Mouse (Mus musculus) hindbrain, embryonic 11.5 days (tissue): ENCODE results near the gene Cramp1l. TPM values are rescaled to one million over a fixed set of nuclear protein-coding genes. Genes with fewer than 3 reads are reported as not detected.
"Not testable (repeated sequence)": the region's sequence is repeated elsewhere in the genome, so short reads cannot be mapped to it uniquely, and the experiment has no call there.

ENCODE experiments used
- ATAC-seq: fragments of 200-750 bp; cut with Nextera tagmentation; 2 replicates; pipeline ENCODE4 v1.8.0; 2017; ENCODE audit warnings: mild to moderate bottlenecking, moderate TSS enrichment, moderate library complexity; ENCODE audit not compliant: low FRiP score
- DNase-seq: peaks from one replicate; pipeline ENCODE4 v3.0.0-alpha.2; 2015; ENCODE audit warnings: low spot score
- H3K27ac ChIP-seq: fragments of 300-500 bp; sonication (generic); 2 replicates; pipeline ENCODE4 v1.5.1; 2014; ENCODE audit warnings: mild to moderate bottlenecking, low read depth, low read length
- H3K27me3 ChIP-seq: fragments of 300-500 bp; sonication (generic); 2 replicates; pipeline ENCODE4 v1.6.1; 2014; ENCODE audit warnings: mild to moderate bottlenecking, low read length, moderate library complexity, mixed read lengths; ENCODE audit not compliant: control insufficient read depth, insufficient read depth
- H3K36me3 ChIP-seq: fragments of 300-500 bp; sonication (generic); 2 replicates; pipeline ENCODE4 v1.6.1; 2014; ENCODE audit warnings: mild to moderate bottlenecking, low read length, moderate library complexity, mixed read lengths; ENCODE audit not compliant: control insufficient read depth, insufficient read depth
- H3K4me1 ChIP-seq: fragments of 300-500 bp; sonication (generic); replicated peaks from 2 replicates; pipeline ENCODE4 v1.6.1; 2014; ENCODE audit warnings: low read length, mixed read lengths; ENCODE audit not compliant: control insufficient read depth, insufficient read depth
- H3K4me2 ChIP-seq: fragments of 300-500 bp; sonication (generic); replicated peaks from 2 replicates; pipeline ENCODE4 v1.6.1; 2014; ENCODE audit warnings: mild to moderate bottlenecking, low read depth, low read length
- H3K4me3 ChIP-seq: fragments of 300-500 bp; sonication (generic); 2 replicates; pipeline ENCODE4 v1.5.1; 2014; ENCODE audit warnings: low read depth, low read length
- H3K9ac ChIP-seq: fragments of 300-500 bp; sonication (generic); 2 replicates; pipeline ENCODE4 v1.6.1; 2014; ENCODE audit warnings: low read depth, low read length
- H3K9me3 ChIP-seq: fragments of 300-500 bp; sonication (generic); 2 replicates; pipeline ENCODE4 v1.6.1; 2016; ENCODE audit warnings: low read length; ENCODE audit not compliant: control insufficient read depth
- WGBS: fragments of 180-500 bp; shearing (Covaris S2); extraction: QIAGEN DNeasy Blood & Tissue Kit; methylation state at CpG from one replicate; pipeline ENCODE4 v1.1.7; 2014; 5-methylcytosine and 5-hydroxymethylcytosine counted together
- polyA plus RNA-seq: library from polyadenylated mRNA; unstranded; fragments of >200 nt; fragmentation: Nextera tagmentation; extraction: Ambion mirVana; gene quantifications from 2 replicates; pipeline ENCODE4 v1.2.1, GENCODE M21; 2014

Cramp1l gene
- polyA plus RNA-seq, 1 experiment from 2014 or later: 15.1 TPM

- Histone ChIP-seq H3K27ac (no peak overlapping the region), H3K36me3 (peaks cover 5% of the 10 kb centered on the region; the same call in 1 of the 2 replicates), H3K27me3 (no peaks in the 10 kb centered on the region), H3K9me3 (no peaks in the 10 kb centered on the region), H3K9ac (no peak overlapping the region), H3K4me1 (no peaks in the 10 kb centered on the region), H3K4me2 (no peak overlapping the region), H3K4me3 (no peak overlapping the region)
- DNase-seq: no peak
- ATAC-seq: no peak
- 91% methylated on average over 7 of the region's 7 CpGs for WGBS
These were observed 72.6 kb downstream of the Cramp1l start for GRCm38 (mm10) chr17:24943036-24943435.

DNA sequence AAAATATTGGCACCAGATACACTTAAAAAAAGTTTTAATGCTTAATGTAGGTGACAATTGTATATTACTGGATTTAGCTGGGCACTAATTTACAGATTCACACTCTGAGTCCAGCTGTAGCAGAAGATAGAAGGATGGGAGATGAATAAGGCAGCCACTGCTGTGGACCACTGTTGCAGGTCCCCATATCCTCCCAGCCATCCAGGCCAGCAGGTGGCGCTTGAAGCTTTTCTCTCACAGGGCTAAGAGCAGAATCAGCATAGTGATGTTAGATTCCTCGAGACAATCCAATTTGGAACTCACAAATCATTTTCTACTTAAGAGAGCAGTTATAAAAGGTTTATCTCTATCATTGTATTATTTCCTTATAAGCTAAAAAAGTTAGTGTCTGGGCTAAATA is 73.1 kb downstream of the Cramp1l start:
- not testable (repeated sequence) for H3K9me3 ChIP-seq, H3K4me3 ChIP-seq, H3K27me3 ChIP-seq, H3K4me2 ChIP-seq, H3K36me3 ChIP-seq, ATAC-seq, H3K9ac ChIP-seq, H3K27ac ChIP-seq, H3K4me1 ChIP-seq
- peak; percentile 21 for DNase-seq
- WGBS: 28% methylated on average over 2 of the region's 2 CpGs

DNA sequence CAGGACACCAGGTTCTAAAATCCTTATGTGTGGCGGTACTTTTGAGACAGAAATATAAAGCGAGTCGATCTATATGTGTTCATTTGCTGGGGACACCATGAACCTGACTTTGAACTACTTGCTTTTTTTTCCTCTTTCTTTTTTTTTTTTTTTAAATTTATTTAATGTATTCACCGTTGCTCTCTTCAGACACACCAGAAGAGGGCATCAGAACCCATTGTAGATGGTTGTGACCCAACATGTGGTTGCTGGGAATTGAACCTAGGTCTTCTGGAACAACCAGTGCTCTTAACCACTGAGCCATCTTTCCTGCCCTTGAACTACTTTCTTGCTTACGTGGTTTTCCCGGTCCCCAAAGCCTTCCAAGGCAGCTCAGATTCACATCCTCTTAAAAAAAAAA is 78.3 kb downstream of the Cramp1l start:
- peaks cover 6% of the 10 kb centered on the region; the same call in 1 of the 2 replicates for H3K4me1 ChIP-seq
- peak overlapping the region; percentile 78 for H3K27ac ChIP-seq
- DNase-seq (no peak), ATAC-seq (no peak)
- H3K4me2 ChIP-seq: peak overlapping the region; percentile 58
- peak overlapping the region; percentile 97 for H3K4me3 ChIP-seq
- WGBS: 52% methylated on average over 6 of the region's 6 CpGs
- H3K9me3 ChIP-seq: no peaks in the 10 kb centered on the region
- H3K9ac ChIP-seq: peak overlapping the region; percentile 93
- H3K36me3 ChIP-seq: 0 out of 2 replicates have a peak, but pooled peaks cover 2% of the 10 kb centered on the region
- H3K27me3 ChIP-seq: no peaks in the 10 kb centered on the region

DNA sequence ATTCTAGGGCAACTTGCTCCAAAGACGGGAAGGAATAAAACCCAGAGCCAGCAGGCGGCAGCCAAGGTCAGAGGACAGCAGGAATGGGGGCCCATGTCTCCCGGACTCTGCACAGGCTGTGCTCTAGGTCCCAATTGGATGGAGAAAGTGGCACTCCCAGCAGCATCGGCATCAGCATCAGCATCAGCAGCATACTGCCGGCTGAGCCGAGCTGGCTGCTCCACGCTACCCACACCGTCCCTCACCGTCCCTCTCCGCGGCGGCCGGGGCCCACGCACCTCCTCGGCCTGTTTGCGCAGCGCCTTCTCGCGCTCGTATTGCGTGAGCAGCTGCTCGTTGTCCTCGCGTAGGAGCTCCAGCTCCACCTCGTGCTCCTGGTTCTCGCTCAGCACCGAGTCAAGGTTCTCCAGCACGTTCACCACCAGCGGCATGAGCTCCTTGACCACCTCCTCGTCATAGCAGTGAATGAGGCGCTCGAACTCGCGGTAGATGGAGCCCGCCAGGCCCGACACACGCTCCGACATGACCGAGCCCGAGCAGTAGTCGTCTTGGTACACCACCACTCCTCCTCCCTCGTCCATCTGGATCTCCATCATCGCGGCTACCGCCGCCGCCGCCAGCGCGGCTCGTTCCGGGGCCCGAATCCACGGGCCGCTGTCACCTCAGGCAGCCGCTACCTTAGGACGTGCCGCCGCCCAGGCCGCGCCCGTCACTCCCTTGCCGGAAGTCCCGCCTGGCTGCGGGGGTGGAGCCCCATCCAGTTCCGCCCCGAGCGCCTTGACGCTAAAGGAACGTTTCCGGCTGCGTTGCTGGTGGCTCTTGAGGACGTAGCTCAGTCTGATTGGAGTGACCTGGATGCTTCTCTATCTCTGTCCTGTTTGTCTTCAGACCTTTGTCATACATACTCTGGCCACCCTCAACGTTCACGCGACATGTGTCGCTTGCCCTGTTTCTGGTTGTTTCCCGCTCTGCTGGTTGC is 79.0 kb downstream of the Cramp1l start, which contains the start of gene Mapk8ip3:
Gene Mapk8ip3, minus strand, starts transcription at position 719 of the 979 bp plus-strand sequence.
- peaks cover 6% of the 10 kb centered on the region; the same call in 1 of the 2 replicates for H3K4me1 ChIP-seq
- peak within 1 kb of the TSS; percentile 58 for H3K4me2 ChIP-seq
- peak within 1 kb of the TSS; percentile 78 for H3K27ac ChIP-seq
- H3K9me3 ChIP-seq: no peaks in the 10 kb centered on the region
- under 1% methylated on average over 76 of the region's 78 CpGs for WGBS
- H3K27me3 ChIP-seq: no peaks in the 10 kb centered on the region
- H3K9ac ChIP-seq: peak within 1 kb of the TSS; percentile 93
- ATAC-seq: peak; percentile 98
- DNase-seq: peak; percentile 95
- H3K36me3 ChIP-seq: no peaks in the 10 kb centered on the region
- peak within 1 kb of the TSS; percentile 97 for H3K4me3 ChIP-seq

GRCm38 (mm10) chr17:24935666-24936065 is 79.9 kb downstream of the Cramp1l start:
- no peaks in the 10 kb centered on the region for H3K9me3 ChIP-seq
- peak overlapping the region; percentile 97 for H3K4me3 ChIP-seq
- H3K27me3 ChIP-seq: no peaks in the 10 kb centered on the region
- peaks cover 6% of the 10 kb centered on the region; the same call in 1 of the 2 replicates for H3K4me1 ChIP-seq
- peak overlapping the region; percentile 93 for H3K9ac ChIP-seq
- ATAC-seq: no peak
- no peaks in the 10 kb centered on the region for H3K36me3 ChIP-seq
- peak overlapping the region; percentile 58 for H3K4me2 ChIP-seq
- no peak for DNase-seq
- no peak overlapping the region for H3K27ac ChIP-seq

DNA sequence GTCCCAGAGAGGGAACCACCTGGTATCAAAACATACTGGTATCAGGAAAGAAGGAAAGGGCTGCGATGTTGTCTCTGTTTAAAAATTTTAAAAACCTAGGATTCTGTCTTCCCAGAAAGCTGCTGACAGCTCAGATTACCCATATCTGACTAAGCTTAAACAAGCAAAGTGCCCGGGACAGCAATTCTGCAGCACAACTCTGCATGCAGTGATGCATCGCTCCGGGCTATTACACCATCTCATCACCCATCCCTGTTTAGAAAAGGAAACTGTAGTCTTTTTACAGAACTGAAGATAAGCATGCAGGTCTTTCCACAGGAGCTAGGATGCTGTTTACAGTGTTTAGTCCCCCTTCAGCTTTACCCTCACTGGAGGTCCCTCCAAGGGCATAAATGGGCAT is 80.7 kb downstream of the Cramp1l start:
- 89% methylated on average over 4 of the region's 4 CpGs for WGBS
- Histone ChIP-seq H3K4me3 (peak overlapping the region; percentile 97; the same call in 1 of the 2 replicates), H3K4me2 (peak overlapping the region; percentile 58)

GRCm38 (mm10) chr17:24933163-24933562 is 82.4 kb downstream of the Cramp1l start:
- Histone ChIP-seq H3K36me3 (no peaks in the 10 kb centered on the region), H3K9me3 (no peaks in the 10 kb centered on the region), H3K4me1 (peaks cover 6% of the 10 kb centered on the region; the same call in 1 of the 2 replicates), H3K9ac (no peak overlapping the region), H3K4me3 (no peak overlapping the region), H3K27ac (no peak overlapping the region), H3K4me2 (no peak overlapping the region), H3K27me3 (no peaks in the 10 kb centered on the region)
- ATAC-seq: no peak
- DNase-seq: no peak
- 81% methylated on average over 4 of the region's 4 CpGs for WGBS

More for the DNA sequence above, 80.7 kb downstream of the Cramp1l start:
- Histone ChIP-seq H3K4me1 (peaks cover 6% of the 10 kb centered on the region; the same call in 1 of the 2 replicates), H3K9me3 (no peaks in the 10 kb centered on the region), H3K9ac (peak overlapping the region; percentile 93), H3K27me3 (no peaks in the 10 kb centered on the region), H3K27ac (no peak overlapping the region), H3K36me3 (no peaks in the 10 kb centered on the region)
- DNase-seq: no peak
- ATAC-seq: no peak

DNA sequence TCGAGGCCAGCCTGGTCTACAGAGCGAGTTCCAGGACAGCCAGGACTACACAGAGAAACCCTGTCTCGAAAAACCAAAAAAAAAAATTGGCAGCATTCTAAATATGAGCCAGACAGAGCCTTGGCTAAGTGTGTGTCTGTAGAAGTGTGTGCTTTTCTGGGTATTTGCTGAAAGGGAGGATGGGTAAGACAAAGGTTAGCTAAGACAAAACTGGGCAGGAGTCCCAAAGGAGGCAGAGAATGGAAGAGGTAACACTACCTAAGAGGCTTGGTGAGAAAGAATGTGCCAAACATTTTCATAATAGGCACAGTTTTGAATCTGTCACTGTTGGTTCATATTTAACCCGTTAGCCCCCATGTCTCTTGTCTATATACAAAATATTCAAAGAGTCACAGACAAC is 83.2 kb downstream of the Cramp1l start:
- H3K4me1 ChIP-seq: peaks cover 6% of the 10 kb centered on the region; the same call in 1 of the 2 replicates
- ATAC-seq: no peak
- no peak for DNase-seq
- no peak overlapping the region for H3K4me3 ChIP-seq
- no peak overlapping the region for H3K4me2 ChIP-seq
- no peaks in the 10 kb centered on the region for H3K36me3 ChIP-seq
- H3K27ac ChIP-seq: no peak overlapping the region
- H3K27me3 ChIP-seq: no peaks in the 10 kb centered on the region
- 93% methylated on average over 4 of the region's 4 CpGs for WGBS
- no peak overlapping the region for H3K9ac ChIP-seq
- no peaks in the 10 kb centered on the region for H3K9me3 ChIP-seq
